Mouse (Mus musculus) midbrain, postnatal 0 days (tissue): ENCODE results near the gene St8sia1. TPM values are rescaled to one million over a fixed set of nuclear protein-coding genes. Genes with fewer than 3 reads are reported as not detected.

Source experiments
- ATAC-seq: fragments of 200-750 bp; cut with Nextera tagmentation; 2 replicates; pipeline ENCODE4 v1.8.0; 2017; ENCODE audit warnings: moderate number of reproducible peaks, mild to moderate bottlenecking, moderate TSS enrichment, moderate library complexity; ENCODE audit not compliant: low FRiP score
- DNase-seq: peaks from one replicate; pipeline ENCODE4 v3.0.0-alpha.2; 2015; ENCODE audit warnings: low spot score
- H3K27ac ChIP-seq: fragments of 300-500 bp; sonication (generic); 2 replicates; pipeline ENCODE4 v1.5.1; 2014; ENCODE audit warnings: low read depth, mild to moderate bottlenecking, low read length, mixed read lengths
- H3K27me3 ChIP-seq: fragments of 300-500 bp; sonication (generic); 2 replicates; pipeline ENCODE4 v1.6.1; 2014; ENCODE audit warnings: low read length, control low read depth, mixed read lengths; ENCODE audit not compliant: insufficient read depth
- H3K36me3 ChIP-seq: fragments of 300-500 bp; sonication (generic); 2 replicates; pipeline ENCODE4 v1.6.1; 2014; ENCODE audit warnings: low read length, control low read depth, mixed read lengths; ENCODE audit not compliant: insufficient read depth
- H3K4me1 ChIP-seq: fragments of 300-500 bp; sonication (generic); 2 replicates; pipeline ENCODE4 v1.6.1; 2014; ENCODE audit warnings: mild to moderate bottlenecking, control low read depth, antibody characterized with exemption, low read length, mixed read lengths; ENCODE audit not compliant: insufficient read depth
- H3K4me2 ChIP-seq: fragments of 300-500 bp; sonication (generic); 2 replicates; pipeline ENCODE4 v1.6.1; 2014; ENCODE audit warnings: low read depth, mild to moderate bottlenecking, low read length, mixed read lengths; ENCODE audit not compliant: poor library complexity, severe bottlenecking
- H3K4me3 ChIP-seq: fragments of 300-500 bp; sonication (generic); 2 replicates; pipeline ENCODE4 v1.5.1; 2014; ENCODE audit warnings: low read depth, mild to moderate bottlenecking, low read length, moderate library complexity
- H3K9ac ChIP-seq: fragments of 300-500 bp; sonication (generic); replicated peaks from 2 replicates; pipeline ENCODE4 v1.6.1; 2014; ENCODE audit warnings: mild to moderate bottlenecking, low read length, moderate library complexity, mixed read lengths; ENCODE audit not compliant: poor library complexity, severe bottlenecking
- H3K9me3 ChIP-seq: fragments of 300-500 bp; sonication (generic); 2 replicates; pipeline ENCODE4 v1.6.1; 2016; ENCODE audit warnings: low read length, control low read depth
- CTCF ChIP-seq: IDR thresholded peaks from 2 replicates; pipeline ENCODE4 v1.5.1; 2016; ENCODE audit warnings: antibody characterized with exemption, mild to moderate bottlenecking
- WGBS: fragments of 180-500 bp; shearing (Covaris S2); extraction: QIAGEN DNeasy Blood & Tissue Kit; methylation state at CpG from one replicate; pipeline ENCODE4 v1.1.7; 2014; 5-methylcytosine and 5-hydroxymethylcytosine counted together
- polyA plus RNA-seq: library from polyadenylated mRNA; unstranded; fragments of >200 nt; fragmentation: Nextera tagmentation; extraction: Ambion mirVana; gene quantifications from 2 replicates; pipeline ENCODE4 v1.2.1, GENCODE M21; 2015
- total RNA-seq: library from RNA; depleted of rRNA; stranded (reverse); fragments of >200 nt; gene quantifications from 2 replicates; pipeline ENCODE4 v1.2.3, GENCODE M21; 2014

St8sia1 gene
- total and polyA plus RNA-seq, 2 experiments from 2014 or later, result 4.5 to 17.7 TPM

DNA sequence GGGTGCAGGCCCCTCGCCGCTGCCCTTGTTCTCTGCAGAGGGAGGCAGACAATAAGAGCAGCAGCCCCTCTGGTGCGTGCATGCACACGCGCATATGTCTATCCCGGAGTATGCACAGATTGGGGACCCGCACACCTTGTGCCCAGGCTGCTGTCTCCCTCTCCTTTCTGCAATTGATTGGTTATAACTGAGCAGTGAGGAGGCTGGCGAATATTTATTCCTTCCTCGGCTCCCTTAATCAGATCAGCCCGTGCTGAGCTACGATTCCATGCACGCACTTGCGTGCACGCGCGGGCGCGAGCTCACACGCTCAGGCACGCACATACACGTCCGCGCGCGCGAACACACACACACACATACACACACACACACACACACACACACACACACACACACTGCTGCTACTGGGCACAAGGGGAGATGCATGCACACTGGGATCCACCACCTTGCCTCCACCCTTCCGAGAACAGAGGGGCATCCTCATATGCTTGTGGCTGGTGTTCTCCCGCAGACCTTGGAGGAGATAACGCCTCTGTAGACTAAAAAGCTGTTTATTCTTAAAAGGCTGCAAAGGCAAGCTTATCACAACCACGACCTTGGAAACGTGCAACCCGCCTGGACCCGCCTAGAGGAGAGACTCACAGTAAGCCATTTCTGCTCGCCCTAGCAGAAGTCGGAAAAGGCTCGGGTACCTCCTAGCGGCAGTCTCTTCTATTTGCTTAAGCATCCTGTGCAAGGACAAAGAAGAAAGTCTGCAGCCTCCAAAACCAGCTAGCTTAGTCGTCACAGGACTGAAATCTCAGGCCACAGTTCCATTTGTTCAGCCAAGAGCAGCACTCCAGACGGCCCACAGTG, 506 bp upstream of the St8sia1 start:
- Histone ChIP-seq H3K4me3 (peak overlapping the region; percentile 73), H3K36me3 (no peaks in the 10 kb centered on the region), H3K4me2 (peak overlapping the region; percentile 81), H3K9ac (peak overlapping the region; percentile 89), H3K27ac (peak overlapping the region; percentile 96), H3K9me3 (no peaks in the 10 kb centered on the region), H3K27me3 (no peaks in the 10 kb centered on the region), H3K4me1 (peaks cover 15% of the 10 kb centered on the region)
- DNase-seq, result peak; percentile 96
- TF ChIP-seq CTCF, result peak; percentile 86
- ATAC-seq, result peak; percentile 91
- under 1% methylated on average over 39 of the region's 39 CpGs for WGBS

DNA sequence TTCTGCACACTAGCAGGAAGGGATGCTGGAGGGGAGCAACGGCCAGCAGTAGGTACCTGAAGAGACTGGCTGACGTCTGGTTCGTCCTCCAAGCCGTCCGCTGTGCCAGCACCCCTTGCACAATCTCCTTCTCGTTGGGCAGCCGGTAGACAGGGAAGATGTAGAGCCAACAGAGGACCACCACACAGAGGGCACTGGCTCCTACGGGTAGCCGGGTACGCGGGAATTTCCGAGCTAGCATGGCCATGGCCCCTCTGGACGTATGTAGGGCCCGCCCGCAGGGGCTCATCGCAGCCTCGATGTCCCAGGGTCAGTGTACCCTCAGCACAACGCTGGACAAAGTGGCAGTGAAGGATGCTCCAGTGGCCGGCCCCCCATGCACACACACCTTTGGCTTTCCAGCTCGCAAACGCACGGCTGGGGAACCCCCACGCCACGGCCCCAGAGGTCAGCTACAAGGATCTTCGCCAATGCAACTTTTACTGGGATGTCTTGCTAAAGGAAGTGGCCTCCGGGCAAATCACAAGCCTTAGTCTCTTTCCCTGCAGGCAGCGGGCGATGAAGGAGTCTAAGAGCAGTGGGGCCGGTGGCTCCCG, 674 bp downstream of the St8sia1 start:
- WGBS, result 12% methylated on average over 28 of the region's 30 CpGs
- Histone ChIP-seq H3K27ac (peak overlapping the region; percentile 96), H3K4me3 (peak overlapping the region; percentile 73), H3K27me3 (no peaks in the 10 kb centered on the region), H3K9me3 (no peaks in the 10 kb centered on the region), H3K4me2 (peak overlapping the region; percentile 81), H3K36me3 (no peaks in the 10 kb centered on the region), H3K9ac (peak overlapping the region; percentile 89), H3K4me1 (peaks cover 17% of the 10 kb centered on the region)
- no peak for TF ChIP-seq CTCF
- ATAC-seq, result peak; percentile 2; the same call in 1 of the 2 replicates
- no peak for DNase-seq

DNA sequence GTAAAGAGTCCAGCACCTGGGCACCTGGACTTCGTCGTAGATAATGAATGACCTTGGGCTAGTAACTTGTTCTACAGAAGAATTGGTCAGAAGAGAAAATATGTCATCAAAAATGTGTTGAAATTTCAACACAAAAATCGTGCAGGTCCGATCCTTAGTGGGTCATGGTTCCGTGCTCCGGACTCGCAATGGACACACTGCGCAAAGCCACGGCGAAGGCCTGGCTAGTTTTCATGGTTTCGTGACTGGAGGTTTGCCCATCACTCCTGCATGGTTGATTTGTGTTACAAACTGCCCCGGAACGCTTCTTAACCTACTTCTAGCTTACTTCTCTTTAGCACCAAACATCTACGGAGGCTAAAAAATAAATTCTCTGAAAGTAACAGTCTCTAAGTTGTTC, 1.4 kb downstream of the St8sia1 start:
- ATAC-seq (no peak), DNase-seq (no peak)
- WGBS, result 87% methylated on average over 14 of the region's 14 CpGs
- TF ChIP-seq CTCF, result no peak
- Histone ChIP-seq H3K9ac (peak overlapping the region; percentile 89; the same call in 1 of the 2 replicates), H3K4me2 (peak overlapping the region; percentile 81), H3K9me3 (no peaks in the 10 kb centered on the region), H3K27me3 (no peaks in the 10 kb centered on the region), H3K4me1 (peaks cover 17% of the 10 kb centered on the region), H3K4me3 (peak overlapping the region; percentile 73), H3K36me3 (0 out of 2 replicates have a peak, but pooled peaks cover 3% of the 10 kb centered on the region), H3K27ac (no peak overlapping the region)

DNA sequence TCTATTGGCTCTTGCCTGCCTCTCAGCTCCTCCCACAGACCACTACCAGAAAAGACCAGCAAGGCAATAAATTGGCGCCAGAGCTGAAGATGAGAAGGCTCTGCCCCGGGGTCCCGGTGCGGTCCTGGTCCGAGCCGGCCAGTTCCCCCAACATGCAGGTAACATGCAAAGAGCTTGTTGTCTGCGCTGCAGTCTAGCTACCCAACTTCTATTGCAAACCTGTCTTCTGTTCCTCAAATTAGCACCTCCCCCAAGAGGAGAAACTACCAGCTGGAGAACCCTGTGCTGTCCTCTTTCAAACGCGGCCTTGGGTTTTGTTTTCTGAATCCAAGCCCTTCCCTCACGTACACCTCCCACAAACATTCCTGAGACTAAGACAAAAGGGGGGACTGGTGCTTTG, 1.8 kb downstream of the St8sia1 start:
- H3K4me3 ChIP-seq, result peak overlapping the region; percentile 73
- no peak overlapping the region; the same call in 1 of the 2 replicates for H3K27ac ChIP-seq
- H3K4me2 ChIP-seq, result peak overlapping the region; percentile 81
- no peak overlapping the region for H3K9ac ChIP-seq
- no peaks in the 10 kb centered on the region for H3K27me3 ChIP-seq
- H3K36me3 ChIP-seq, result 0 out of 2 replicates have a peak, but pooled peaks cover 3% of the 10 kb centered on the region
- H3K4me1 ChIP-seq, result peaks cover 17% of the 10 kb centered on the region
- 68% methylated on average over 10 of the region's 10 CpGs for WGBS
- TF ChIP-seq CTCF, result no peak
- DNase-seq (no peak), ATAC-seq (no peak)
- H3K9me3 ChIP-seq, result no peaks in the 10 kb centered on the region

DNA sequence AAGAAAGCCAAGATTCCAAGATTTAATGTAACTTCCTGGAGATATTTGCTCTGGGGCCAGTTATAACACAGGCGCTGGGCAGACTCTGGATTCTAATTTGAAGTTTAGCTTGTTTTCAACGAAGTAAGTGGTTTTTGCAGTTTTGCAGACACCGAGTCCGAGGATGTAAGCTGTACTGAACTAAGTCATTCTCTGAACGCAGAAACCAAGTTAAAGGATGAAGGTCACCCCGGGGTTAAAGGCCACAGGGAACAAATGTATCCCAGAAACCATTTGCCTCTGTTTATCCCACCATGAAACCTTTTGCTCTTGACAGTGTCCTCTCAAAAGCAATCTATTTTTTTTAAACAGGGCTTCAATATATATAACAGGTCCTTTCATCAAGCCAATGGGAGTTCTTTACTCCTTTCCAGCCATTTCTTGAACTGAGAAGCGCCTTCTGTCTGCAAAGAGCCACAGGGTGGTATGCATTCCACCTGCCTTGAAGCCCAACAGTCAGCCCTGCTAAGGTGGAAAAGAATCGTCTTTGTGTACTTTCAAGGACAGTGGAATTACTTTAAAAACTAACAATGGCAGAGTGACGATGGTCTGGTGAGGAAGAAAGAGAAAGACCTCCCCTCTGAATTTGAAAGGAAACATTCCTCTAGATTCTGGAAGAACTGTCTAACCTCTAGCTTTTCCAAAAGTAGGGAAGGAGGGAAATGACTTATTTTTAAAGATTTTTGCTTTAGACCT, 2.4 kb downstream of the St8sia1 start:
- peaks cover 17% of the 10 kb centered on the region for H3K4me1 ChIP-seq
- DNase-seq, result no peak
- no peaks in the 10 kb centered on the region for H3K27me3 ChIP-seq
- ATAC-seq, result no peak
- TF ChIP-seq CTCF, result no peak
- H3K36me3 ChIP-seq, result 0 out of 2 replicates have a peak, but pooled peaks cover 3% of the 10 kb centered on the region
- H3K4me3 ChIP-seq, result peak overlapping the region; percentile 73
- no peaks in the 10 kb centered on the region for H3K9me3 ChIP-seq
- 78% methylated on average over 9 of the region's 9 CpGs for WGBS
- H3K9ac ChIP-seq, result no peak overlapping the region
- H3K4me2 ChIP-seq, result peak overlapping the region; percentile 81
- H3K27ac ChIP-seq, result no peak overlapping the region; the same call in 1 of the 2 replicates
